Mouse (Mus musculus): ENCODE results near the gene Arhgap25. TPM values are rescaled to one million over a fixed set of nuclear protein-coding genes. Genes with fewer than 3 reads are reported as not detected.
"Not testable (repeated sequence)": the region's sequence is repeated elsewhere in the genome, so short reads cannot be mapped to it uniquely, and the experiment has no call there.

Gene Arhgap25
- total RNA-seq (2021) = 10 to 100 TPM in 1 of 2 experiments, 1 to 10 TPM in 1; 7.3 to 10.7 TPM

GRCm38 (mm10) chr6:87532953-87533710 lies at the start of gene Arhgap25:
Arhgap25 (minus strand) TSS chr6:87533259.
- intact Hi-C loops (cut with DNase I) = no loop called here
- peak; percentile 41 to 75 for DNase-seq (ENCODE audit: low spot score in 2 of 2)

- no peak for DNase-seq (ENCODE audit: low spot score in 2 of 2)
- intact Hi-C loops (cut with DNase I) = no loop called here
Measured at GRCm38 (mm10) chr6:87582456-87582855, 49.4 kb upstream of the Arhgap25 start.

GRCm38 (mm10) chr6:87581581-87581980 lies 48.5 kb upstream of the Arhgap25 start:
- intact Hi-C loops (cut with DNase I) = no loop called here
- no peak for DNase-seq (ENCODE audit: low spot score in 2 of 2)

- intact Hi-C loops (cut with DNase I) = no loop called here
- no peak for DNase-seq (ENCODE audit: low spot score in 2 of 2)
Measured at GRCm38 (mm10) chr6:87581071-87581470, 48.0 kb upstream of the Arhgap25 start.

- intact Hi-C loops (cut with DNase I) = no loop called here
- DNase-seq (ENCODE audit: low spot score in 2 of 2) = no peak
Measured at GRCm38 (mm10) chr6:87578247-87578646, 45.2 kb upstream of the Arhgap25 start.

GRCm38 (mm10) chr6:87576648-87577330 lies 43.7 kb upstream of the Arhgap25 start:
- intact Hi-C loops (cut with DNase I) = no loop called here
- DNase-seq (ENCODE audit: low spot score in 2 of 2) = no peak

GRCm38 (mm10) chr6:87571863-87572262 lies 38.8 kb upstream of the Arhgap25 start:
- intact Hi-C loops (cut with DNase I); DNase-seq (ENCODE audit: low spot score in 2 of 2): not testable (repeated sequence)

- no peak for DNase-seq (ENCODE audit: low spot score in 2 of 2)
- intact Hi-C loops (cut with DNase I) = no loop called here
Measured at GRCm38 (mm10) chr6:87567686-87568593, 34.9 kb upstream of the Arhgap25 start.

- intact Hi-C loops (cut with DNase I) = no loop called here
- no peak for DNase-seq (ENCODE audit: low spot score in 2 of 2)
Measured at GRCm38 (mm10) chr6:87565166-87565565, 32.1 kb upstream of the Arhgap25 start.

- no peak for DNase-seq (ENCODE audit: low spot score in 2 of 2)
- intact Hi-C loops (cut with DNase I) = no loop called here
Measured at GRCm38 (mm10) chr6:87564356-87564755, 31.3 kb upstream of the Arhgap25 start.

- no peak for DNase-seq (ENCODE audit: low spot score in 2 of 2)
- intact Hi-C loops (cut with DNase I) = no loop called here
Measured at GRCm38 (mm10) chr6:87553724-87554123, 20.7 kb upstream of the Arhgap25 start.

GRCm38 (mm10) chr6:87552054-87552807 lies 19.2 kb upstream of the Arhgap25 start:
- intact Hi-C loops (cut with DNase I) = no loop called here

GRCm38 (mm10) chr6:87547836-87548235 lies 14.8 kb upstream of the Arhgap25 start:
- intact Hi-C loops (cut with DNase I) = no loop called here

More at GRCm38 (mm10) chr6:87552054-87552807, 19.2 kb upstream of the Arhgap25 start:
- peak in 1 of 2 experiments; percentile 45 for DNase-seq (ENCODE audit: low spot score in 2 of 2)

GRCm38 (mm10) chr6:87547431-87547830 lies 14.4 kb upstream of the Arhgap25 start:
- DNase-seq (ENCODE audit: low spot score in 2 of 2) = no peak
- intact Hi-C loops (cut with DNase I) = no loop called here

More at GRCm38 (mm10) chr6:87547836-87548235, 14.8 kb upstream of the Arhgap25 start:
- DNase-seq (ENCODE audit: low spot score in 2 of 2) = no peak

GRCm38 (mm10) chr6:87545331-87546217 lies 12.5 kb upstream of the Arhgap25 start:
- DNase-seq (ENCODE audit: low spot score in 2 of 2) = no peak
- intact Hi-C loops (cut with DNase I) = no loop called here

- intact Hi-C loops (cut with DNase I) = no loop called here
- no peak for DNase-seq (ENCODE audit: low spot score in 2 of 2)
Measured at GRCm38 (mm10) chr6:87542027-87542426, 9.0 kb upstream of the Arhgap25 start.

GRCm38 (mm10) chr6:87541171-87541571 lies 8.1 kb upstream of the Arhgap25 start:
- intact Hi-C loops (cut with DNase I) = no loop called here
- DNase-seq (ENCODE audit: low spot score in 2 of 2) = no peak

Measured in left cerebral cortex, postnatal 25 days (tissue).